Mouse (Mus musculus) embryonic facial prominence, embryonic 12.5 days (tissue): ENCODE data around the gene Sh2d1a. TPM values are rescaled to one million over a fixed set of nuclear protein-coding genes. Genes with fewer than 3 reads are reported as not detected.

Experiments used
- ATAC-seq: fragments of 200-750 bp; cut with Nextera tagmentation; 2 replicates; pipeline ENCODE4 v1.8.0; 2017; ENCODE audit not compliant: insufficient number of reproducible peaks, insufficient read depth, low FRiP score, low TSS enrichment
- H3K27ac ChIP-seq: fragments of 300-500 bp; sonication (generic); 2 replicates; pipeline ENCODE4 v1.5.1; 2016; ENCODE audit warnings: mild to moderate bottlenecking
- H3K27me3 ChIP-seq: fragments of 300-500 bp; sonication (generic); 2 replicates; pipeline ENCODE4 v1.6.1; 2016; ENCODE audit warnings: mild to moderate bottlenecking, moderate library complexity
- H3K36me3 ChIP-seq: fragments of 300-500 bp; sonication (generic); 2 replicates; pipeline ENCODE4 v1.6.1; 2016; ENCODE audit warnings: mild to moderate bottlenecking
- H3K4me1 ChIP-seq: fragments of 300-500 bp; sonication (generic); 2 replicates; pipeline ENCODE4 v1.6.1; 2016
- H3K4me2 ChIP-seq: fragments of 300-500 bp; sonication (generic); replicated peaks from 2 replicates; pipeline ENCODE4 v1.6.1; 2016; ENCODE audit warnings: mild to moderate bottlenecking, moderate library complexity
- H3K4me3 ChIP-seq: fragments of 300-500 bp; sonication (generic); 2 replicates; pipeline ENCODE4 v1.5.1; 2016; ENCODE audit warnings: mild to moderate bottlenecking
- H3K9ac ChIP-seq: fragments of 300-500 bp; sonication (generic); 2 replicates; pipeline ENCODE4 v1.6.1; 2016; ENCODE audit warnings: mild to moderate bottlenecking, moderate library complexity
- H3K9me3 ChIP-seq: fragments of 300-500 bp; sonication (generic); 2 replicates; pipeline ENCODE4 v1.6.1; 2016; ENCODE audit warnings: mild to moderate bottlenecking, moderate library complexity
- WGBS: fragments of 180-500 bp; shearing (Covaris S2); methylation state at CpG from one replicate; pipeline ENCODE4 v1.1.7; 2016; 5-methylcytosine and 5-hydroxymethylcytosine counted together
- polyA plus RNA-seq: library from polyadenylated mRNA; unstranded; fragments of >200 nt; fragmentation: Nextera tagmentation; extraction: Ambion mirVana; gene quantifications from 2 replicates; pipeline ENCODE4 v1.2.1, GENCODE M21; 2016

Gene Sh2d1a
- polyA plus RNA-seq, 1 experiment from 2014 or later: 0.56 TPM

- H3K9me3 ChIP-seq: no peaks in the 10 kb centered on the region
Measured at GRCm38 (mm10) chrX:42545076-42545475, 42.8 kb downstream of the Sh2d1a start.

GRCm38 (mm10) chrX:42548513-42548912 lies 46.3 kb downstream of the Sh2d1a start:
- 60% methylated on average over 4 of the region's 4 CpGs for WGBS
- Histone ChIP-seq H3K4me1 (no peaks in the 10 kb centered on the region), H3K4me3 (no peak overlapping the region), H3K9me3 (no peaks in the 10 kb centered on the region), H3K36me3 (no peaks in the 10 kb centered on the region), H3K9ac (no peak overlapping the region), H3K4me2 (no peak overlapping the region), H3K27me3 (no peaks in the 10 kb centered on the region), H3K27ac (no peak overlapping the region)
- ATAC-seq: no peak

More at GRCm38 (mm10) chrX:42545076-42545475, 42.8 kb downstream of the Sh2d1a start:
- H3K4me3 ChIP-seq: no peak overlapping the region
- H3K27me3 ChIP-seq: no peaks in the 10 kb centered on the region
- no peak for ATAC-seq
- 93% methylated on average over 1 of the region's 1 CpGs for WGBS
- H3K36me3 ChIP-seq: no peaks in the 10 kb centered on the region
- no peaks in the 10 kb centered on the region for H3K4me1 ChIP-seq
- H3K27ac ChIP-seq: no peak overlapping the region
- H3K9ac ChIP-seq: no peak overlapping the region
- no peak overlapping the region for H3K4me2 ChIP-seq

- no peak overlapping the region for H3K4me3 ChIP-seq
- no peaks in the 10 kb centered on the region for H3K27me3 ChIP-seq
- no peaks in the 10 kb centered on the region for H3K4me1 ChIP-seq
- H3K9ac ChIP-seq: no peak overlapping the region
- ATAC-seq: no peak
- no peaks in the 10 kb centered on the region for H3K36me3 ChIP-seq
- no peaks in the 10 kb centered on the region for H3K9me3 ChIP-seq
- no peak overlapping the region for H3K4me2 ChIP-seq
- no peak overlapping the region for H3K27ac ChIP-seq
- 21% methylated on average over 7 of the region's 7 CpGs for WGBS
Measured at GRCm38 (mm10) chrX:42557284-42557683, 55.0 kb downstream of the Sh2d1a start.

- Histone ChIP-seq H3K4me3 (no peak overlapping the region), H3K9ac (no peak overlapping the region), H3K27ac (no peak overlapping the region), H3K27me3 (no peaks in the 10 kb centered on the region), H3K9me3 (no peaks in the 10 kb centered on the region), H3K4me1 (no peaks in the 10 kb centered on the region), H3K36me3 (no peaks in the 10 kb centered on the region), H3K4me2 (no peak overlapping the region)
- WGBS: 57% methylated on average over 4 of the region's 4 CpGs
- ATAC-seq: no peak
Measured at GRCm38 (mm10) chrX:42558683-42559082, 56.4 kb downstream of the Sh2d1a start.

Other genes starting within 250 kb of the Sh2d1a start
- gene Tex13c2, start 12.8 kb upstream of the Sh2d1a start, polyA plus RNA-seq: not detected in 2 replicates